Mouse (Mus musculus) heart, embryonic 11.5 days (tissue): ENCODE data around the gene Alg1. TPM values are rescaled to one million over a fixed set of nuclear protein-coding genes. Genes with fewer than 3 reads are reported as not detected.

Source experiments
- ATAC-seq: fragments of 200-750 bp; cut with Nextera tagmentation; replicated peaks from 2 replicates; pipeline ENCODE4 v1.8.0; 2017; ENCODE audit warnings: moderate library complexity; ENCODE audit not compliant: insufficient number of reproducible peaks, low FRiP score, low TSS enrichment
- H3K27ac ChIP-seq: fragments of 300-500 bp; sonication (generic); 2 replicates; pipeline ENCODE4 v1.5.1; 2014; ENCODE audit warnings: mild to moderate bottlenecking, low read depth, low read length
- H3K27me3 ChIP-seq: fragments of 300-500 bp; sonication (generic); 2 replicates; pipeline ENCODE4 v1.6.1; 2014; ENCODE audit warnings: mild to moderate bottlenecking, low read length, mixed read lengths; ENCODE audit not compliant: control insufficient read depth, insufficient read depth
- H3K36me3 ChIP-seq: fragments of 300-500 bp; sonication (generic); 2 replicates; pipeline ENCODE4 v1.6.1; 2014; ENCODE audit warnings: mild to moderate bottlenecking, low read length, moderate library complexity, mixed read lengths; ENCODE audit not compliant: control insufficient read depth, insufficient read depth
- H3K4me1 ChIP-seq: fragments of 300-500 bp; sonication (generic); 2 replicates; pipeline ENCODE4 v1.6.1; 2014; ENCODE audit warnings: low read length; ENCODE audit not compliant: control insufficient read depth, insufficient read depth
- H3K4me2 ChIP-seq: fragments of 300-500 bp; sonication (generic); 2 replicates; pipeline ENCODE4 v1.6.1; 2014; ENCODE audit warnings: mild to moderate bottlenecking, moderate library complexity
- H3K4me3 ChIP-seq: fragments of 300-500 bp; sonication (generic); 2 replicates; pipeline ENCODE4 v1.5.1; 2014; ENCODE audit warnings: low read depth, low read length
- H3K9ac ChIP-seq: fragments of 300-500 bp; sonication (generic); 2 replicates; pipeline ENCODE4 v1.6.1; 2014; ENCODE audit warnings: mild to moderate bottlenecking, low read depth, low read length, moderate library complexity
- H3K9me3 ChIP-seq: fragments of 300-500 bp; sonication (generic); replicated peaks from 2 replicates; pipeline ENCODE4 v1.6.1; 2016; ENCODE audit warnings: low read length; ENCODE audit not compliant: control insufficient read depth
- WGBS: fragments of 180-500 bp; shearing (Covaris S2); extraction: QIAGEN DNeasy Blood & Tissue Kit; methylation state at CpG from one replicate; pipeline ENCODE4 v1.1.7; 2014; ENCODE audit not compliant: insufficient replicate concordance; 5-methylcytosine and 5-hydroxymethylcytosine counted together
- polyA plus RNA-seq: library from polyadenylated mRNA; unstranded; fragments of >200 nt; fragmentation: Nextera tagmentation; extraction: Ambion mirVana; gene quantifications from 2 replicates; pipeline ENCODE4 v1.2.1, GENCODE M21; 2014

Alg1 gene
- polyA plus RNA-seq, 1 experiment from 2014 or later: 24.3 TPM

- no peak overlapping the region for H3K27ac ChIP-seq
- no peak overlapping the region for H3K9ac ChIP-seq
- no peaks in the 10 kb centered on the region for H3K27me3 ChIP-seq
- H3K36me3 ChIP-seq: peaks cover 3% of the 10 kb centered on the region
- WGBS: 80% methylated on average over 3 of the region's 3 CpGs
- ATAC-seq: no peak
- peaks cover 6% of the 10 kb centered on the region for H3K4me1 ChIP-seq
- H3K9me3 ChIP-seq: no peaks in the 10 kb centered on the region
- H3K4me3 ChIP-seq: no peak overlapping the region
- no peak overlapping the region for H3K4me2 ChIP-seq
Observed at GRCm38 (mm10) chr16:5250891-5251290, 17.5 kb downstream of the Alg1 start.

GRCm38 (mm10) chr16:5252260-5252659 lies 18.8 kb downstream of the Alg1 start:
- no peak overlapping the region for H3K4me2 ChIP-seq
- 89% methylated on average over 2 of the region's 2 CpGs for WGBS

GRCm38 (mm10) chr16:5254346-5255025 lies 21.1 kb downstream of the Alg1 start:
- Histone ChIP-seq H3K27ac (peak overlapping the region; percentile 67; the same call in 1 of the 2 replicates), H3K4me2 (peak overlapping the region; percentile 87), H3K27me3 (no peaks in the 10 kb centered on the region), H3K9me3 (no peaks in the 10 kb centered on the region), H3K4me3 (peak overlapping the region; percentile 65), H3K9ac (peak overlapping the region; percentile 84), H3K4me1 (peaks cover 6% of the 10 kb centered on the region), H3K36me3 (no peaks in the 10 kb centered on the region)
- ATAC-seq: peak; percentile 48
- 8% methylated on average over 15 of the region's 15 CpGs for WGBS

More at GRCm38 (mm10) chr16:5252260-5252659, 18.8 kb downstream of the Alg1 start:
- H3K9me3 ChIP-seq: no peaks in the 10 kb centered on the region
- H3K4me3 ChIP-seq: no peak overlapping the region
- no peak for ATAC-seq
- H3K27ac ChIP-seq: no peak overlapping the region
- H3K9ac ChIP-seq: no peak overlapping the region
- H3K4me1 ChIP-seq: peaks cover 6% of the 10 kb centered on the region
- H3K36me3 ChIP-seq: no peaks in the 10 kb centered on the region; the same call in 1 of the 2 replicates
- no peaks in the 10 kb centered on the region for H3K27me3 ChIP-seq

GRCm38 (mm10) chr16:5255081-5255740 lies 21.8 kb downstream of the Alg1 start:
- Histone ChIP-seq H3K27me3 (no peaks in the 10 kb centered on the region), H3K4me1 (peaks cover 6% of the 10 kb centered on the region), H3K27ac (peak overlapping the region; percentile 67), H3K9ac (peak overlapping the region; percentile 84), H3K36me3 (no peaks in the 10 kb centered on the region), H3K9me3 (no peaks in the 10 kb centered on the region), H3K4me3 (peak overlapping the region; percentile 65), H3K4me2 (peak overlapping the region; percentile 87)
- WGBS: 2% methylated on average over 27 of the region's 27 CpGs
- ATAC-seq: no peak

GRCm38 (mm10) chr16:5255779-5256496 lies 22.5 kb downstream of the Alg1 start, which contains the start of gene Eef2kmt:
Gene Eef2kmt (minus strand): TSS chr16:5255983.
- peak within 1 kb of the TSS; percentile 84 for H3K9ac ChIP-seq
- H3K4me1 ChIP-seq: peaks cover 6% of the 10 kb centered on the region
- peak within 1 kb of the TSS; percentile 87 for H3K4me2 ChIP-seq
- H3K27me3 ChIP-seq: no peaks in the 10 kb centered on the region
- no peaks in the 10 kb centered on the region for H3K9me3 ChIP-seq
- peak; percentile 96 for ATAC-seq
- no peaks in the 10 kb centered on the region for H3K36me3 ChIP-seq
- H3K27ac ChIP-seq: peak within 1 kb of the TSS; percentile 67
- 1% methylated on average over 57 of the region's 57 CpGs for WGBS
- peak within 1 kb of the TSS; percentile 65 for H3K4me3 ChIP-seq

GRCm38 (mm10) chr16:5263156-5263555 lies 29.7 kb downstream of the Alg1 start:
- Histone ChIP-seq H3K4me3 (no peak overlapping the region), H3K27me3 (no peaks in the 10 kb centered on the region), H3K9ac (no peak overlapping the region), H3K9me3 (no peaks in the 10 kb centered on the region), H3K4me2 (no peak overlapping the region), H3K36me3 (no peaks in the 10 kb centered on the region), H3K27ac (no peak overlapping the region), H3K4me1 (no peaks in the 10 kb centered on the region)
- 63% methylated on average over 8 of the region's 8 CpGs for WGBS
- ATAC-seq: peak; percentile 42; the same call in 1 of the 2 replicates

- no peaks in the 10 kb centered on the region for H3K36me3 ChIP-seq
- ATAC-seq: no peak
- H3K27ac ChIP-seq: no peak overlapping the region
- H3K9ac ChIP-seq: no peak overlapping the region
- H3K4me3 ChIP-seq: no peak overlapping the region
- 77% methylated on average over 7 of the region's 7 CpGs for WGBS
- no peaks in the 10 kb centered on the region for H3K4me1 ChIP-seq
- H3K27me3 ChIP-seq: no peaks in the 10 kb centered on the region
- H3K4me2 ChIP-seq: no peak overlapping the region
- H3K9me3 ChIP-seq: no peaks in the 10 kb centered on the region
Observed at GRCm38 (mm10) chr16:5263926-5264325, 30.5 kb downstream of the Alg1 start.

- H3K4me2 ChIP-seq: no peak overlapping the region
- H3K36me3 ChIP-seq: no peaks in the 10 kb centered on the region
- H3K9me3 ChIP-seq: no peaks in the 10 kb centered on the region
- no peak overlapping the region for H3K4me3 ChIP-seq
- H3K27ac ChIP-seq: no peak overlapping the region
- WGBS: 81% methylated on average over 4 of the region's 4 CpGs
- no peaks in the 10 kb centered on the region for H3K27me3 ChIP-seq
- ATAC-seq: no peak
- no peaks in the 10 kb centered on the region for H3K4me1 ChIP-seq
- no peak overlapping the region for H3K9ac ChIP-seq
Observed at GRCm38 (mm10) chr16:5271411-5272035, 38.1 kb downstream of the Alg1 start.
